Mouse (Mus musculus) stomach, postnatal 0 days (tissue): ENCODE results near the gene Lrrtm3.

Experiments used
- CTCF ChIP-seq: IDR thresholded peaks from 2 replicates; pipeline ENCODE4 v1.5.1; 2016; ENCODE audit warnings: antibody characterized with exemption, low read depth, mild to moderate bottlenecking, moderate library complexity
- EP300 ChIP-seq: optimal IDR thresholded peaks from 2 replicates; pipeline ENCODE3; 2016; ENCODE audit warnings: antibody characterized with exemption

DNA sequence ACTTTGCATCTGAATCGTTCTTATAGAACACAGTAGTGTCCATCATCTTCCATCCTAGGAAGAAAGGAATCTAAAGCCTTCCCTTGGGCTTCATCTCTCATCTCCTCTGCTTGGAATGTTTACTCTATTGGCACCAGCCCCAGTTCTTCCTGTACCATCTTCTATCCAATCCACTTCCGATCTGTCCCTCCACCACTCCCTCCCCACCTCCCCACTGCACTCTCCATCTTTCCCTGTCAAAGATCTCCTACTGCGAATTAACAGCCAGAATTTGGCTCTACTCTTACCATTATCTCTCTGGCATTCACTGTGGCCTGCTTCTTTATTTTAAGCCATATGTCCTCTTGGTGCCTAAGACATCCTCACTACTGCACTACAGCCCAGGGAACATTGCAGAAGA lies 28.8 kb upstream of the Lrrtm3 start:
- TF ChIP-seq EP300: no peak
- TF ChIP-seq CTCF: no peak
